Mouse (Mus musculus) C2C12 (cell line): Measurements from ENCODE around the gene Elk4. TPM values are rescaled to one million over a fixed set of nuclear protein-coding genes. Genes with fewer than 3 reads are reported as not detected.

Source experiments
- H3K27me3 ChIP-seq: one replicate; pipeline ENCODE4 v1.6.1; 2011; ENCODE audit not compliant: control insufficient read depth, insufficient read depth, insufficient read length
- H3K36me3 ChIP-seq: one replicate; pipeline ENCODE4 v1.6.1; 2011; ENCODE audit not compliant: control insufficient read depth, insufficient read depth
- H3K4me3 ChIP-seq: one replicate; pipeline ENCODE4 v1.5.1; 2011; ENCODE audit warnings: mild to moderate bottlenecking, control low read depth; ENCODE audit not compliant: poor library complexity, insufficient read depth, severe bottlenecking
- H3K79me2 ChIP-seq: one replicate; pipeline ENCODE4 v1.6.1; 2011; ENCODE audit not compliant: control insufficient read depth, insufficient read depth
- H3K79me3 ChIP-seq: one replicate; pipeline ENCODE4 v1.6.1; 2011; ENCODE audit warnings: low read depth, control low read depth
- H3ac ChIP-seq: one replicate; pipeline ENCODE3; 2011; ENCODE audit warnings: low read depth; ENCODE audit not compliant: control insufficient read depth, insufficient read length
- CEBPB ChIP-seq: IDR thresholded peaks from one replicate; pipeline ENCODE4 v1.6.1; 2011; ENCODE audit warnings: low read depth, mild to moderate bottlenecking, control low read depth, moderate library complexity
- CTCF ChIP-seq: IDR thresholded peaks from one replicate; pipeline ENCODE4 v1.5.1; 2011; ENCODE audit not compliant: control insufficient read depth, insufficient read depth, insufficient read length
- FOSL1 ChIP-seq: IDR thresholded peaks from one replicate; pipeline ENCODE4 v1.8.0; 2011; ENCODE audit warnings: mild to moderate bottlenecking, low read length; ENCODE audit not compliant: poor library complexity, insufficient read depth, severe bottlenecking
- MAX ChIP-seq: IDR thresholded peaks from one replicate; pipeline ENCODE4 v1.6.1; 2011; ENCODE audit warnings: mild to moderate bottlenecking, control low read depth
- MYOD1 ChIP-seq: IDR thresholded peaks from one replicate; pipeline ENCODE4 v1.6.1; 2011; ENCODE audit warnings: low read depth; ENCODE audit not compliant: control insufficient read depth, insufficient read length
- MYOG ChIP-seq: IDR thresholded peaks from one replicate; pipeline ENCODE4 v1.6.1; 2011; ENCODE audit not compliant: control insufficient read depth, insufficient read length; ENCODE audit errors: extremely low read depth
- USF1 ChIP-seq: IDR thresholded peaks from one replicate; pipeline ENCODE4 v1.6.1; 2011; ENCODE audit warnings: low read depth, mild to moderate bottlenecking, control low read depth, moderate library complexity
- polyA plus RNA-seq: library from polyadenylated mRNA; unstranded; fragments of >200 nt; fragmentation: generic; extraction: Trizol; gene quantifications from one replicate; pipeline ENCODE4 v1.2.1, GENCODE M21; 2012; ENCODE audit warnings: missing spikeins

Elk4 gene
- polyA plus RNA-seq, 1 experiment: 11.9 TPM

DNA sequence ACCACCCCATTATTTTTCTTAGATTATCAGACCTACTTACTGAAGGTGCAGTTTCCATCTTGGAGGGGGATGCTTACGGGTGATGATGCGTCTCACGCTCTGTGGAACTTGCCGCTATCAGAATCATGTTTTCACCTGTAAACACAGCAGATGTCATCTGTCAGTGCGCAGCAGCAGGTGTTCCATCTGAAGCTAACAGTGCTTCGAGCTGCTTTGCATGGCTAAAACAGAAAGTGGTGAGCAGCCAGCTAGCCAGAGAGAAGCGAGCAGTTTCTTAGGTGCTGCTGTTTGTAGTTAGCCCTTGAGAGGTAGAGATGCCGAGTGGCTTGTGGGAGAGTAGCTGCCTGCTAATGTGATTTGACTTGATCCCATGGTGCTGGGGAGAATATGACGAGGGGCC lies 21.0 kb downstream of the Elk4 start:
- Histone ChIP-seq H3ac (no peak overlapping the region), H3K27me3 (no peaks in the 10 kb centered on the region), H3K4me3 (no peak overlapping the region), H3K79me3 (no peaks in the 10 kb centered on the region), H3K36me3 (peaks cover 51% of the 10 kb centered on the region), H3K79me2 (no peaks in the 10 kb centered on the region)
- TF ChIP-seq MAX (no peak), FOSL1 (no peak), MYOD1 (no peak), MYOG (no peak), USF1 (no peak), CTCF (no peak), CEBPB (no peak)

DNA sequence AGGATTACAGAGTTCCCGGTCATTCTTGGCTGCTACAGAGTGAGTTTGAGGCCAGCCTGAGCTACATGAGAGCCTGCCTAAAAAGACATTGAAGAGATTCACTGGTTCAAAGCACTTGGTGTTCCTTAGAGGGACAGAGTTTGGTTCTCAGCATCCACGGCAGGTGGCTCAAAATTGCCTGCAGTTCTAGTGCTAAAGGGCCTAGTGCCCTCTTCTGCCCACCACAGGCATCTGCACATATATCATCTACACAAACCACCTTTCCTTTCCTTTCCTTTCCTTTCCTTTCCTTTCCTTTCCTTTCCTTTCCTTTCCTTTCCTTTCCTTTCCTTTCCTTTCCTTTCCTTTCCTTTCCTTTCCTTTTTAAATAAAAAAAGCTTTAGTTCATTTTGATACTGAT lies 23.2 kb downstream of the Elk4 start:
- no peaks in the 10 kb centered on the region for H3K79me2 ChIP-seq
- H3K36me3 ChIP-seq: peaks cover 45% of the 10 kb centered on the region
- no peaks in the 10 kb centered on the region for H3K27me3 ChIP-seq
- H3ac ChIP-seq: no peak overlapping the region
- H3K79me3 ChIP-seq: no peaks in the 10 kb centered on the region
- TF ChIP-seq FOSL1 (no peak), CEBPB (no peak), MAX (no peak), CTCF (no peak), USF1 (no peak), MYOD1 (no peak)
- H3K4me3 ChIP-seq: no peak overlapping the region

- H3ac ChIP-seq: no peak overlapping the region
- H3K27me3 ChIP-seq: no peaks in the 10 kb centered on the region
- H3K79me3 ChIP-seq: no peaks in the 10 kb centered on the region
- no peak overlapping the region for H3K4me3 ChIP-seq
- H3K79me2 ChIP-seq: no peaks in the 10 kb centered on the region
- TF ChIP-seq USF1: no peak
- TF ChIP-seq CTCF: no peak
- TF ChIP-seq MYOG: no peak
- TF ChIP-seq MAX: no peak
- TF ChIP-seq MYOD1: no peak
- no peak for TF ChIP-seq CEBPB
- no peak for TF ChIP-seq FOSL1
- H3K36me3 ChIP-seq: peaks cover 35% of the 10 kb centered on the region
Measured at GRCm38 (mm10) chr1:132032172-132032571, 24.8 kb downstream of the Elk4 start.

DNA sequence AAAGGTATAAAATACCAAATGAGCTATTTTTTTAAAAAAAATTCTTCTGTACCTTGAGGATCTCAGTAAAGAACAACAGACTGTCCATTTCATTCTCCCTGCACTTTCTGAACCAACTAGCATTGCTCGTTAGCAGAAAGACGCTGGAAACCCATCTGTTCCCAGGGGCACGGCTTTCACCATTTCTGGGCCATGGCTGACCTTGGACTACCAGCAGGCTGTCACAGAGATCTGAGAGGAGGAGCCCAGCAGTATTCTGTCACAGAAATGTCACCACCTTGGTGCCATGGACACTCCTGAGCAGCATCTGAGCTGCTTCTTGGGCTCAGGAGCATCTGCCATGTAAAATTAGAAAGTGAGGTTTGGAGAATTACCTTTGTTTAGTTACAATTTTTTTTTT lies 30.3 kb downstream of the Elk4 start:
- Histone ChIP-seq H3K79me3 (no peaks in the 10 kb centered on the region), H3K27me3 (no peaks in the 10 kb centered on the region), H3ac (no peak overlapping the region), H3K4me3 (no peak overlapping the region), H3K36me3 (peaks cover 6% of the 10 kb centered on the region), H3K79me2 (no peaks in the 10 kb centered on the region)
- TF ChIP-seq CTCF: no peak
- no peak for TF ChIP-seq MYOG
- no peak for TF ChIP-seq USF1
- no peak for TF ChIP-seq FOSL1

DNA sequence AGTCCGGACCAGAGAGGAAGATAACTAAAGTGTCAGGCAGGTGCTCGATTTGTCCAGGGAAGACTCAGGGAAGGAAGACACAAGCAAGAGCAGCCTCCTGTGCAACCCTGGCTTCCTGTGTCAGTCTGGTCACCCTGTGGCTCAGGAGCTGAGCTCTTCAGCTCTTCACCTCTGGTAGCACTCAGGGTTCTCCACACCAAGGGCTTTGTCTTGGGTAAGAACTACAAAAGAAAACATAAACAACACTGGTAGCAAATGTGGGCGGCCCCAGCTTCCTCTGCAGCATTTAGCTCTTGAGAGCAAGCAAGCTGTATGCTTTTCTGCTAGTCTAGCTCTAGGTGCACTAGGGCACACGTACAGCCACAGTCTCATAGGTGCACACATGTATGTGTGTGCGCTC lies 31.3 kb downstream of the Elk4 start:
- no peak overlapping the region for H3ac ChIP-seq
- no peaks in the 10 kb centered on the region for H3K79me2 ChIP-seq
- H3K36me3 ChIP-seq: peaks cover under 1% of the 10 kb centered on the region
- H3K79me3 ChIP-seq: no peaks in the 10 kb centered on the region
- no peak overlapping the region for H3K4me3 ChIP-seq
- no peak for TF ChIP-seq CEBPB
- TF ChIP-seq MYOG: no peak
- TF ChIP-seq MAX: no peak
- TF ChIP-seq USF1: no peak
- no peak for TF ChIP-seq MYOD1
- TF ChIP-seq FOSL1: no peak
- TF ChIP-seq CTCF: no peak
- H3K27me3 ChIP-seq: no peaks in the 10 kb centered on the region

DNA sequence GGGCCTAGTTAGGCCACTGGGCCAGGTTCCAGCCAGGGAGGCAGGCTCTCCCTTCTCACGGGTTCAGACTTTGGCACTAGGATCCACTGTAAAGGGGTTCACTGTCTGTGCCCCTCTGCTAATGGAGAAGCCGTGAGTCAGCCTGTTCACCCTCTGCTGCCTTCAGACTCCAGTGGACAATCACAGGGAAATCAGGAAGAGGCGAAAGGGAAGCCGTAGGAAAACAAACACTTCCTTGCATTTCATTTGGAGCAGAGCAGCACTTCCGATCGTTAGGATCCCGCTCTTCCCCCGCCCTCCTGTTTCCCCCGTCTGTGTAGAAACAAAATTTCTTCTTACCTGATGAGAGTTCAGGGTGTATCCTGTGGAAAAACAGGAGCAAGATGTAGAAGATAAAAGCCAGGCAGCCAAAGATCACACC lies 32.8 kb downstream of the Elk4 start:
- no peak overlapping the region for H3K4me3 ChIP-seq
- H3ac ChIP-seq: no peak overlapping the region
- H3K27me3 ChIP-seq: no peaks in the 10 kb centered on the region
- no peaks in the 10 kb centered on the region for H3K79me2 ChIP-seq
- no peaks in the 10 kb centered on the region for H3K36me3 ChIP-seq
- TF ChIP-seq CEBPB: no peak
- H3K79me3 ChIP-seq: no peaks in the 10 kb centered on the region
